Mouse (Mus musculus): ENCODE results near the gene Dtx1. TPM values are rescaled to one million over a fixed set of nuclear protein-coding genes. Genes with fewer than 3 reads are reported as not detected.
A peak's percentile ranks its signal among the peaks of the same experiment; 100 is the strongest.

Gene Dtx1
- polyA plus RNA-seq, 1 experiment from 2014 or later, result 5.2 TPM

GRCm38 (mm10) chr5:120673626-120674025, 38.1 kb downstream of the Dtx1 start:
- H3K27ac ChIP-seq, result no peak overlapping the region
- ATAC-seq (ENCODE audit: insufficient read depth, low FRiP score, low read depth), result no peak
- no peak overlapping the region for H3K9ac ChIP-seq
- H3K4me2 ChIP-seq, result no peak overlapping the region
- no peaks in the 10 kb centered on the region for H3K9me3 ChIP-seq
- WGBS, result 4% methylated on average over 12 of the region's 12 CpGs
- H3K4me1 ChIP-seq, result 0 out of 2 replicates have a peak, but pooled peaks cover 2% of the 10 kb centered on the region
- H3K4me3 ChIP-seq (replicated peaks), result no peak overlapping the region
- no peaks in the 10 kb centered on the region for H3K36me3 ChIP-seq
- H3K27me3 ChIP-seq (replicated peaks), result no peaks in the 10 kb centered on the region

- no peak for ATAC-seq (ENCODE audit: insufficient read depth, low FRiP score, low read depth)
- Histone ChIP-seq H3K4me1 (0 out of 2 replicates have a peak, but pooled peaks cover 2% of the 10 kb centered on the region), H3K4me3 (replicated peaks) (no peak overlapping the region), H3K27ac (no peak overlapping the region), H3K36me3 (no peaks in the 10 kb centered on the region), H3K4me2 (no peak overlapping the region), H3K9ac (no peak overlapping the region), H3K27me3 (replicated peaks) (no peaks in the 10 kb centered on the region), H3K9me3 (no peaks in the 10 kb centered on the region)
- WGBS, result 73% methylated on average over 3 of the region's 3 CpGs
These were observed 39.9 kb downstream of the Dtx1 start for GRCm38 (mm10) chr5:120671865-120672264.

- 0 out of 2 replicates have a peak, but pooled peaks cover 2% of the 10 kb centered on the region for H3K4me1 ChIP-seq
- ATAC-seq (ENCODE audit: insufficient read depth, low FRiP score, low read depth), result no peak
- H3K9ac ChIP-seq, result no peak overlapping the region
- no peak overlapping the region for H3K27ac ChIP-seq
- WGBS, result 86% methylated on average over 7 of the region's 7 CpGs
- H3K4me3 ChIP-seq (replicated peaks), result no peak overlapping the region
- H3K36me3 ChIP-seq, result no peaks in the 10 kb centered on the region
- no peaks in the 10 kb centered on the region for H3K27me3 ChIP-seq (replicated peaks)
- no peaks in the 10 kb centered on the region for H3K9me3 ChIP-seq
- H3K4me2 ChIP-seq, result no peak overlapping the region
These were observed 41.6 kb downstream of the Dtx1 start for GRCm38 (mm10) chr5:120670132-120670531.

- whole genome bisulfite sequencing, result 74% methylated on average over 7 of the region's 7 CpGs
- ATAC-seq (ENCODE audit: insufficient read depth, low FRiP score, low read depth), result no peak
- Histone ChIP-seq H3K9me3 (no peaks in the 10 kb centered on the region), H3K4me1 (no peaks in the 10 kb centered on the region), H3K9ac (no peak overlapping the region), H3K4me2 (no peak overlapping the region), H3K4me3 (replicated peaks) (no peak overlapping the region), H3K27me3 (replicated peaks) (no peaks in the 10 kb centered on the region), H3K36me3 (no peaks in the 10 kb centered on the region), H3K27ac (no peak overlapping the region)
These were observed 43.0 kb downstream of the Dtx1 start for GRCm38 (mm10) chr5:120668761-120669160.

- 57% methylated on average over 2 of the region's 2 CpGs for WGBS
- no peak overlapping the region for H3K4me3 ChIP-seq (replicated peaks)
- ATAC-seq (ENCODE audit: insufficient read depth, low FRiP score, low read depth), result no peak
- no peaks in the 10 kb centered on the region for H3K36me3 ChIP-seq
- H3K27me3 ChIP-seq (replicated peaks), result no peaks in the 10 kb centered on the region
- H3K9me3 ChIP-seq, result no peaks in the 10 kb centered on the region
- no peak overlapping the region for H3K4me2 ChIP-seq
- H3K27ac ChIP-seq, result no peak overlapping the region
- H3K9ac ChIP-seq, result no peak overlapping the region
- H3K4me1 ChIP-seq, result no peaks in the 10 kb centered on the region
These were observed 46.8 kb downstream of the Dtx1 start for GRCm38 (mm10) chr5:120664888-120665287.

GRCm38 (mm10) chr5:120660816-120661215, 50.9 kb downstream of the Dtx1 start:
- 37% methylated on average over 5 of the region's 5 CpGs for WGBS
- Histone ChIP-seq H3K27ac (no peak overlapping the region), H3K4me1 (no peaks in the 10 kb centered on the region), H3K4me3 (replicated peaks) (no peak overlapping the region), H3K36me3 (no peaks in the 10 kb centered on the region), H3K27me3 (replicated peaks) (no peaks in the 10 kb centered on the region), H3K9ac (no peak overlapping the region), H3K4me2 (no peak overlapping the region), H3K9me3 (no peaks in the 10 kb centered on the region)
- ATAC-seq (ENCODE audit: insufficient read depth, low FRiP score, low read depth), result no peak

GRCm38 (mm10) chr5:120656281-120656751, 55.4 kb downstream of the Dtx1 start:
- ATAC-seq (ENCODE audit: insufficient read depth, low FRiP score, low read depth), result no peak
- Histone ChIP-seq H3K36me3 (no peaks in the 10 kb centered on the region), H3K9ac (no peak overlapping the region), H3K4me1 (no peaks in the 10 kb centered on the region), H3K4me3 (replicated peaks) (no peak overlapping the region), H3K4me2 (no peak overlapping the region), H3K27ac (no peak overlapping the region), H3K9me3 (no peaks in the 10 kb centered on the region), H3K27me3 (replicated peaks) (peaks cover 1% of the 10 kb centered on the region; the same call in 1 of the 2 replicates)
- 79% methylated on average over 12 of the region's 12 CpGs for WGBS

- Histone ChIP-seq H3K27ac (no peak overlapping the region), H3K9ac (no peak overlapping the region), H3K4me3 (replicated peaks) (no peak overlapping the region), H3K27me3 (replicated peaks) (peaks cover 23% of the 10 kb centered on the region), H3K36me3 (no peaks in the 10 kb centered on the region), H3K9me3 (no peaks in the 10 kb centered on the region), H3K4me1 (peaks cover 8% of the 10 kb centered on the region), H3K4me2 (no peak overlapping the region)
- WGBS, result 85% methylated on average over 2 of the region's 2 CpGs
- ATAC-seq (ENCODE audit: insufficient read depth, low FRiP score, low read depth), result no peak
These were observed 57.9 kb downstream of the Dtx1 start for GRCm38 (mm10) chr5:120653873-120654272.

- ATAC-seq (ENCODE audit: insufficient read depth, low FRiP score, low read depth), result no peak
- Histone ChIP-seq H3K4me1 (peaks cover 15% of the 10 kb centered on the region), H3K9ac (no peak overlapping the region), H3K9me3 (no peaks in the 10 kb centered on the region), H3K27ac (no peak overlapping the region), H3K36me3 (no peaks in the 10 kb centered on the region), H3K27me3 (replicated peaks) (peaks cover 29% of the 10 kb centered on the region), H3K4me2 (no peak overlapping the region), H3K4me3 (replicated peaks) (no peak overlapping the region)
- WGBS, result 82% methylated on average over 28 of the region's 28 CpGs
These were observed 58.6 kb downstream of the Dtx1 start for GRCm38 (mm10) chr5:120652915-120653701.

- Histone ChIP-seq H3K4me2 (no peak overlapping the region), H3K27ac (no peak overlapping the region), H3K9ac (no peak overlapping the region), H3K4me3 (replicated peaks) (no peak overlapping the region), H3K9me3 (no peaks in the 10 kb centered on the region), H3K4me1 (peaks cover 15% of the 10 kb centered on the region), H3K36me3 (no peaks in the 10 kb centered on the region), H3K27me3 (replicated peaks) (peaks cover 36% of the 10 kb centered on the region)
- ATAC-seq (ENCODE audit: insufficient read depth, low FRiP score, low read depth), result no peak
- 37% methylated on average over 5 of the region's 5 CpGs for WGBS
These were observed 60.5 kb downstream of the Dtx1 start for GRCm38 (mm10) chr5:120651230-120651629.

- no peak overlapping the region for H3K4me2 ChIP-seq
- H3K9ac ChIP-seq, result no peak overlapping the region
- H3K36me3 ChIP-seq, result no peaks in the 10 kb centered on the region
- H3K27ac ChIP-seq, result no peak overlapping the region
- no peak for ATAC-seq (ENCODE audit: insufficient read depth, low FRiP score, low read depth)
- H3K4me3 ChIP-seq (replicated peaks), result no peak overlapping the region
- peaks cover 15% of the 10 kb centered on the region for H3K4me1 ChIP-seq
- peaks cover 36% of the 10 kb centered on the region for H3K27me3 ChIP-seq (replicated peaks)
- 22% methylated on average over 13 of the region's 13 CpGs for WGBS
- H3K9me3 ChIP-seq, result no peaks in the 10 kb centered on the region
These were observed 61.8 kb downstream of the Dtx1 start for GRCm38 (mm10) chr5:120649938-120650337.

GRCm38 (mm10) chr5:120649374-120649933, 62.3 kb downstream of the Dtx1 start:
- Histone ChIP-seq H3K27me3 (replicated peaks) (peaks cover 36% of the 10 kb centered on the region), H3K4me3 (replicated peaks) (peak overlapping the region; percentile 32), H3K9me3 (no peaks in the 10 kb centered on the region), H3K27ac (no peak overlapping the region), H3K36me3 (no peaks in the 10 kb centered on the region), H3K9ac (no peak overlapping the region), H3K4me2 (peak overlapping the region; percentile 59), H3K4me1 (peaks cover 15% of the 10 kb centered on the region)
- 4% methylated on average over 21 of the region's 21 CpGs for WGBS
- ATAC-seq (ENCODE audit: insufficient read depth, low FRiP score, low read depth), result 0 out of 2 replicates have a peak, but pooled peaks have one; percentile 33

All from stomach, embryonic 15.5 days (tissue).